ENCODE assay signal across 22 mouse cellular contexts in the genomic region with DNA sequence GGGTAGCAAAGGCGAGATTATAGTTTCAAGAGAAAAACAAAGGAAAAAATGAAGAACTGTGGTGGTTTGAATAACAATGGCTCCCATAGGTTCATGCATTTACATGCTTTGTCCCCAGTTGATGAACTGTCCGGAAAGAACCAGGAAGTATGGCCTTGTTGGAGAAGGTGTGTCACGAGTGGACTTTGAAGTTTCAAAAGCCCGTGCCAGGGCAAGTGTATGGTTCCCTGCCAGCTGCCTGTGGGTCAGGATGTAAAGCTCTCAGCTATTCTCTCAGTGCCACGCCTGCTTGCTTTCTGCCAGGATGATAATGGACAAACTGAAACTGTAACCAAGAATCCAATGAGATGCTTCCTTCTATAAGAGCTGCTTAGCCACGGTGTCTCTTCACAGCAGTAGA.
"Had no signal": no experiment of that assay in that cellular context is flagged by ENCODE, and none has a peak within 500 bp of the region (broad histone marks: within the 10 kb centered on the region; RNA-seq: fewer than 3 reads in every experiment).

No protein-coding gene starts in this region.

- H3K27me3 ChIP-seq: liver, embryonic 12.5 days; liver, embryonic 15.5 days; lung, embryonic 15.5 days; megakaryocyte, embryonic 14.5 days; midbrain, embryonic 13.5 days; neural tube, embryonic 13.5 days; stomach, embryonic 15.5 days had no signal

- H3K9ac ChIP-seq: liver, embryonic 12.5 days; liver, embryonic 15.5 days; lung, embryonic 15.5 days; midbrain, embryonic 13.5 days; neural tube, embryonic 13.5 days; stomach, embryonic 15.5 days had no signal

- H3K27ac ChIP-seq: kidney, postnatal 0 days; liver, embryonic 12.5 days; liver, embryonic 15.5 days; lung, embryonic 15.5 days; midbrain, embryonic 10.5 days; midbrain, embryonic 13.5 days; neural tube, embryonic 13.5 days; stomach, embryonic 15.5 days had no signal

- H3K4me3 ChIP-seq: liver, embryonic 12.5 days; liver, embryonic 15.5 days; lung, embryonic 15.5 days; megakaryocyte, embryonic 14.5 days; midbrain, embryonic 10.5 days; midbrain, embryonic 13.5 days; myocyte; neural tube, embryonic 13.5 days; stomach, embryonic 15.5 days had no signal

- DNase-seq: kidney, adult 18-20 months; kidney, postnatal 25 days; layer of hippocampus, adult 9-11 months; lung, adult 18-20 months; lung, postnatal 10 days; lung, postnatal 36 days; retina, postnatal 1 day; right cerebral cortex, postnatal 25 days; spleen, adult 18-20 months; thymus, adult 18-20 months; thymus, postnatal 36 days had no signal

- H3K9me3 ChIP-seq: liver, embryonic 12.5 days; liver, embryonic 15.5 days; lung, embryonic 15.5 days; midbrain, embryonic 13.5 days; neural tube, embryonic 13.5 days; stomach, embryonic 15.5 days had no signal

- H3K4me1 ChIP-seq: liver, embryonic 12.5 days; liver, embryonic 15.5 days; lung, embryonic 15.5 days; midbrain, embryonic 10.5 days; midbrain, embryonic 13.5 days; neural tube, embryonic 13.5 days; stomach, embryonic 15.5 days had no signal

- H3K4me2 ChIP-seq: liver, embryonic 12.5 days; liver, embryonic 15.5 days; lung, embryonic 15.5 days; midbrain, embryonic 13.5 days; neural tube, embryonic 13.5 days; stomach, embryonic 15.5 days had no signal

- ATAC-seq: liver, embryonic 12.5 days; midbrain, embryonic 13.5 days; midbrain, embryonic 16.5 days had no signal
